Mouse (Mus musculus) heart, embryonic 11.5 days (tissue): ENCODE measurements around the gene Pcare. TPM values are rescaled to one million over a fixed set of nuclear protein-coding genes. Genes with fewer than 3 reads are reported as not detected.

Experiments used
- ATAC-seq: fragments of 200-750 bp; cut with Nextera tagmentation; replicated peaks from 2 replicates; pipeline ENCODE4 v1.8.0; 2017; ENCODE audit warnings: moderate library complexity; ENCODE audit not compliant: insufficient number of reproducible peaks, low FRiP score, low TSS enrichment
- H3K27ac ChIP-seq: fragments of 300-500 bp; sonication (generic); 2 replicates; pipeline ENCODE4 v1.5.1; 2014; ENCODE audit warnings: mild to moderate bottlenecking, low read depth, low read length
- H3K27me3 ChIP-seq: fragments of 300-500 bp; sonication (generic); 2 replicates; pipeline ENCODE4 v1.6.1; 2014; ENCODE audit warnings: mild to moderate bottlenecking, low read length, mixed read lengths; ENCODE audit not compliant: control insufficient read depth, insufficient read depth
- H3K36me3 ChIP-seq: fragments of 300-500 bp; sonication (generic); 2 replicates; pipeline ENCODE4 v1.6.1; 2014; ENCODE audit warnings: mild to moderate bottlenecking, low read length, moderate library complexity, mixed read lengths; ENCODE audit not compliant: control insufficient read depth, insufficient read depth
- H3K4me1 ChIP-seq: fragments of 300-500 bp; sonication (generic); 2 replicates; pipeline ENCODE4 v1.6.1; 2014; ENCODE audit warnings: low read length; ENCODE audit not compliant: control insufficient read depth, insufficient read depth
- H3K4me2 ChIP-seq: fragments of 300-500 bp; sonication (generic); 2 replicates; pipeline ENCODE4 v1.6.1; 2014; ENCODE audit warnings: mild to moderate bottlenecking, moderate library complexity
- H3K4me3 ChIP-seq: fragments of 300-500 bp; sonication (generic); 2 replicates; pipeline ENCODE4 v1.5.1; 2014; ENCODE audit warnings: low read depth, low read length
- H3K9ac ChIP-seq: fragments of 300-500 bp; sonication (generic); 2 replicates; pipeline ENCODE4 v1.6.1; 2014; ENCODE audit warnings: mild to moderate bottlenecking, low read depth, low read length, moderate library complexity
- H3K9me3 ChIP-seq: fragments of 300-500 bp; sonication (generic); replicated peaks from 2 replicates; pipeline ENCODE4 v1.6.1; 2016; ENCODE audit warnings: low read length; ENCODE audit not compliant: control insufficient read depth
- WGBS: fragments of 180-500 bp; shearing (Covaris S2); extraction: QIAGEN DNeasy Blood & Tissue Kit; methylation state at CpG from one replicate; pipeline ENCODE4 v1.1.7; 2014; ENCODE audit not compliant: insufficient replicate concordance; 5-methylcytosine and 5-hydroxymethylcytosine counted together
- polyA plus RNA-seq: library from polyadenylated mRNA; unstranded; fragments of >200 nt; fragmentation: Nextera tagmentation; extraction: Ambion mirVana; gene quantifications from 2 replicates; pipeline ENCODE4 v1.2.1, GENCODE M21; 2014

Gene Pcare
- polyA plus RNA-seq, 1 experiment from 2014 or later = not detected

DNA sequence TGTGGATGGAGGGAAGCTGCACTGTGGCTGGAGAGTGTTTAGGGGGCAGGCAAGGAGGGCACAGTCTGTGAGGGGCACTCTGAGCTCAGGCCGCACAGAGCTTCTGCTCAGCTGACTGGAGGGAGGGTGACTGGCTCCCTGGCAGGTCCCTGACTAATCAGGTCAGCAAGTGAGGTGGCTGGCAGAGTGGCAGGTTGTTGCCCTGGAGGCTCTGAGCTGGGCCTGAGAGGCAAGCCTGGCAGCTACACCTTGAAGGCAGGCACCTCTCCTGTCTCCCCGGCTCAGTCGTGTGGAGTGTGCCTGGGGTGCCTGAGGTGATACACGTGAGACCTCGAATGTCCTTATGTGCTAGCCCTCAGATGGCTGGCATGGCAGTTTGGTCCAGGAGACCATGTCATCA, 56.3 kb downstream of the Pcare start:
- WGBS = 78% methylated on average over 5 of the region's 5 CpGs
- no peak overlapping the region for H3K4me2 ChIP-seq
- H3K9ac ChIP-seq = 0 out of 2 replicates have a peak overlapping the region, but pooled peaks have one; percentile 40
- no peak for ATAC-seq
- no peaks in the 10 kb centered on the region for H3K9me3 ChIP-seq
- H3K27me3 ChIP-seq = no peaks in the 10 kb centered on the region
- no peaks in the 10 kb centered on the region for H3K36me3 ChIP-seq
- peaks cover 23% of the 10 kb centered on the region for H3K4me1 ChIP-seq
- H3K27ac ChIP-seq = no peak overlapping the region
- no peak overlapping the region for H3K4me3 ChIP-seq

DNA sequence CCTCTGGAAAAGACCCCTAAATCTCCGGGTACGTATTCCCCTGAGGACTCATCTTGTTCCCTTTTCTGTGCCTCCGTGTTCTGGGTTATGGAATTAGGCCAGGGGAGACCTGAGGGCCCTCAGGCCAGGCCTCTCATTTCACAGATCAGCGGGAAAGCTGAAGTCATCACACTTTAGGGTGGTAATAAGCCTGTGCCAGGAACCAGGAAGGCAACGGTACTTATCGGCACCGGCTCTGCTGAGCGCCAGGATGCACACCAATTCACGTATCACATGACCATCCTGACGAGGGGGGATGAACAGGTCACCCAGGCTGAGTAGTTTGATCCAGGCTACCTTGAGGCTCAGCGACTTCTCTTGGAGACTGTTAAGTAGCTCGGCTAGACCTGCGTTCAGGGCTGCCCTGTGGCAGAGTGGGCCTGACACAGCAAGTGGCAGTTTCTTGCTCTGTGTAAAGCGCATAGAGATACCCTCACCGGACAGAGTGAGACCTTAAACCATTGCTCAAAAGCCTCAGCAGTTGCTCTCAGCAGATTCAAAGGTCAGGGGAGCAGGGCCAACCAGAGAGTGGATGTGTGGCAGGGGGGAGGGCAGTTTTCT, 56.9 kb downstream of the Pcare start:
- Histone ChIP-seq H3K27ac (no peak overlapping the region), H3K4me2 (no peak overlapping the region), H3K9me3 (no peaks in the 10 kb centered on the region), H3K9ac (no peak overlapping the region), H3K27me3 (no peaks in the 10 kb centered on the region), H3K36me3 (no peaks in the 10 kb centered on the region), H3K4me3 (no peak overlapping the region), H3K4me1 (peaks cover 24% of the 10 kb centered on the region)
- 73% methylated on average over 15 of the region's 15 CpGs for WGBS
- ATAC-seq = no peak

DNA sequence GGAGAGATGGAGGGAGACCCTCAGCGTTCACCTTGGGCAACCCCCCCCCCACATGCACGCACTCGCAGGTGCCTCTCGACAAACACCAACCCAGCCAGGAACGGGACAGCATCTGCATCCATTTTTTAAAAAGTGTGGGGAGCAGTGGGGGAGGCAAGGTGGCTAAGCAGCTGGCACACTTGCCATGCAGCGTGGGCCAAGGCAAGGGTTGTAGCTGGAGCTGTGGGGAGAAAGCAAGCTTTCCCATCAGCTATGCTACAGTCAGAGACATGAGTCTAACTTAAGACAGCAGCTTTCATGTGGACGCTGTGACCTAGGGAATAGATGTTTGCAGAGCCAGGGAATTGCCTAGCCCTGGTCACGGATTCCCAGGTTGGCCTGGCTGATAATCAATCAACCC, 57.5 kb downstream of the Pcare start:
- no peaks in the 10 kb centered on the region for H3K9me3 ChIP-seq
- no peak for ATAC-seq

DNA sequence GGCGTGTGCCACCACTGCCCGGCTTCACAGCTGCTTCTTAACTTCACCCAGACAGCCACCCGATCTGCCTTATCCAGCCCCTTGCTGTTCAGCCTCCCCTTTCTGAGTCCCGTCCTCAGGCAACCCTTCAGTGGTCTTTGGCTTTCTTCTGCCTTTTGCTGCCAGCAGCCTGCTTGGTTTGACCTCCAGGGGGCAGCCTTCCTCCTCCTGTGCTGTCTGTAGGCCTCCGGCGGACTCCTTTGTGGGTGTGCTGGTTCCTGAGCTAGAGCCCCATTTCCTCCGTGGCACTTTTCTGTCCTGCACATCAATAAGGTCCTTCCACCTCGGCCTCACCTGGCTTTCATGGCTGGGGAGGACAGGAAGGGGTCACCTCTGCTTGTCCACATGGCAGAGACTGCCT, 58.9 kb downstream of the Pcare start:
- H3K4me3 ChIP-seq = no peak overlapping the region
- no peak overlapping the region for H3K9ac ChIP-seq
- no peaks in the 10 kb centered on the region for H3K9me3 ChIP-seq
- no peak overlapping the region for H3K27ac ChIP-seq
- no peak overlapping the region for H3K4me2 ChIP-seq
- no peaks in the 10 kb centered on the region for H3K36me3 ChIP-seq
- no peaks in the 10 kb centered on the region for H3K27me3 ChIP-seq
- no peak for ATAC-seq
- peaks cover 18% of the 10 kb centered on the region for H3K4me1 ChIP-seq
- 52% methylated on average over 8 of the region's 8 CpGs for WGBS

More for the DNA sequence above, 57.5 kb downstream of the Pcare start:
- WGBS = 78% methylated on average over 8 of the region's 8 CpGs
- Histone ChIP-seq H3K4me2 (no peak overlapping the region), H3K4me1 (peaks cover 24% of the 10 kb centered on the region), H3K27ac (no peak overlapping the region), H3K36me3 (no peaks in the 10 kb centered on the region), H3K9ac (no peak overlapping the region), H3K27me3 (no peaks in the 10 kb centered on the region), H3K4me3 (no peak overlapping the region)

Other genes starting within 250 kb of the Pcare start
- 41.2 and 42.8 TPM in 2 replicates for gene Ndc80, start 226.0 kb downstream of the Pcare start, polyA plus RNA-seq
- gene Spdya, start 200.8 kb downstream of the Pcare start, polyA plus RNA-seq = 0.29 and 0.49 TPM in 2 replicates
- 54.4 and 60.0 TPM in 2 replicates for gene Wdr43, start 137.0 kb downstream of the Pcare start, polyA plus RNA-seq
- gene Togaram2, start 79.6 kb downstream of the Pcare start, polyA plus RNA-seq = 1.9 and 3.1 TPM in 2 replicates
- gene Clip4, start 15.6 kb upstream of the Pcare start, polyA plus RNA-seq = 28.6 and 30.6 TPM in 2 replicates